Mouse (Mus musculus) neural tube, embryonic 15.5 days (tissue): ENCODE results near the gene Fndc7. TPM values are rescaled to one million over a fixed set of nuclear protein-coding genes. Genes with fewer than 3 reads are reported as not detected.
"Not testable (repeated sequence)": the region's sequence is repeated elsewhere in the genome, so short reads cannot be mapped to it uniquely, and the experiment has no call there.

ENCODE experiments used
- ATAC-seq: fragments of 200-750 bp; cut with Nextera tagmentation; 2 replicates; pipeline ENCODE4 v1.8.0; 2017; ENCODE audit warnings: mild to moderate bottlenecking, moderate TSS enrichment, moderate library complexity; ENCODE audit not compliant: low FRiP score
- H3K27ac ChIP-seq: fragments of 300-500 bp; sonication (generic); replicated peaks from 2 replicates; pipeline ENCODE4 v1.5.1; 2015; ENCODE audit warnings: mild to moderate bottlenecking, inconsistent platforms
- H3K27me3 ChIP-seq: fragments of 300-500 bp; sonication (generic); replicated peaks from 2 replicates; pipeline ENCODE4 v1.6.1; 2015; ENCODE audit warnings: inconsistent platforms
- H3K36me3 ChIP-seq: fragments of 300-500 bp; sonication (generic); 2 replicates; pipeline ENCODE4 v1.6.1; 2015; ENCODE audit warnings: inconsistent platforms
- H3K4me1 ChIP-seq: fragments of 300-500 bp; sonication (generic); 2 replicates; pipeline ENCODE4 v1.6.1; 2015; ENCODE audit warnings: inconsistent platforms
- H3K4me2 ChIP-seq: fragments of 300-500 bp; sonication (generic); 2 replicates; pipeline ENCODE4 v1.6.1; 2015; ENCODE audit warnings: inconsistent platforms, mild to moderate bottlenecking, moderate library complexity
- H3K4me3 ChIP-seq: fragments of 300-500 bp; sonication (generic); replicated peaks from 2 replicates; pipeline ENCODE4 v1.5.1; 2015; ENCODE audit warnings: mild to moderate bottlenecking, inconsistent platforms
- H3K9ac ChIP-seq: fragments of 300-500 bp; sonication (generic); replicated peaks from 2 replicates; pipeline ENCODE4 v1.6.1; 2015; ENCODE audit warnings: mild to moderate bottlenecking, inconsistent platforms
- H3K9me3 ChIP-seq: fragments of 300-500 bp; sonication (generic); replicated peaks from 2 replicates; pipeline ENCODE4 v1.6.1; 2016; ENCODE audit warnings: inconsistent platforms
- WGBS: fragments of 180-500 bp; shearing (Covaris S2); methylation state at CpG from one replicate; pipeline ENCODE4 v1.1.7; 2015; ENCODE audit warnings: mixed read lengths; 5-methylcytosine and 5-hydroxymethylcytosine counted together
- polyA plus RNA-seq: library from polyadenylated mRNA; unstranded; fragments of >200 nt; fragmentation: Nextera tagmentation; extraction: Ambion mirVana; gene quantifications from 2 replicates; pipeline ENCODE4 v1.2.1, GENCODE M21; 2015

Fndc7 gene
- polyA plus RNA-seq, 1 experiment from 2014 or later = 0.04 TPM

GRCm38 (mm10) chr3:108833717-108834116 is 56.1 kb downstream of the Fndc7 start:
- H3K9ac ChIP-seq, H3K4me1 ChIP-seq, H3K4me2 ChIP-seq, H3K9me3 ChIP-seq, H3K4me3 ChIP-seq, H3K36me3 ChIP-seq, ATAC-seq, H3K27ac ChIP-seq, H3K27me3 ChIP-seq: not testable (repeated sequence)
- WGBS = 98% methylated on average over 1 of the region's 1 CpGs

DNA sequence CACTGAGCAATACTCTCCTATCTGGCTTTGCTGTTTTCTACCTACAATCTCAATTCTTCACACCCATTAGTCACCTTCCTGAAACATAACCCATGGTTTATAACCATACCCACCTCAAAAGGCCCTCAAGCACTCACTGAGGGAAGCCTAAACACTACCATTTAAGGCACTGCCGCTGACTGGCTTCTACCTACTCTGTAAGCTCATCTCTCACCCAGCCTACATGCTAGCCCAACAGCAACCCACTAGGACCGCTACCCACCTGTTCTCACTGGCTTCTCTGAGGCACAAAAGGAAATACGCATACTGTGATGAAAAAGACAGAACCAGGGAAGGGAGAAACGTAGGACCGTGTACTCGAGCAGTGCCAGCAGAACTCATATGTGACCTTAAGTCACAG is 58.1 kb downstream of the Fndc7 start:
- Histone ChIP-seq H3K4me2 (no peak overlapping the region), H3K9ac (no peak overlapping the region), H3K27ac (no peak overlapping the region), H3K9me3 (no peaks in the 10 kb centered on the region), H3K36me3 (peaks cover 3% of the 10 kb centered on the region; the same call in 1 of the 2 replicates), H3K4me1 (no peaks in the 10 kb centered on the region), H3K27me3 (no peaks in the 10 kb centered on the region), H3K4me3 (no peak overlapping the region)
- ATAC-seq = no peak
- 93% methylated on average over 6 of the region's 6 CpGs for WGBS

GRCm38 (mm10) chr3:108830493-108830892 is 59.3 kb downstream of the Fndc7 start:
- no peak for ATAC-seq
- no peak overlapping the region for H3K4me2 ChIP-seq
- H3K4me1 ChIP-seq = no peaks in the 10 kb centered on the region
- no peak overlapping the region for H3K9ac ChIP-seq
- H3K27ac ChIP-seq = no peak overlapping the region
- peaks cover 3% of the 10 kb centered on the region; the same call in 1 of the 2 replicates for H3K36me3 ChIP-seq
- H3K9me3 ChIP-seq = no peaks in the 10 kb centered on the region
- no peaks in the 10 kb centered on the region for H3K27me3 ChIP-seq
- H3K4me3 ChIP-seq = no peak overlapping the region
- WGBS = 90% methylated on average over 11 of the region's 11 CpGs

- no peaks in the 10 kb centered on the region for H3K4me1 ChIP-seq
- H3K27me3 ChIP-seq = no peaks in the 10 kb centered on the region
- no peak overlapping the region for H3K4me3 ChIP-seq
- ATAC-seq = no peak
- H3K4me2 ChIP-seq = no peak overlapping the region
- WGBS = 65% methylated on average over 4 of the region's 4 CpGs
- H3K9me3 ChIP-seq = no peaks in the 10 kb centered on the region
- no peak overlapping the region for H3K9ac ChIP-seq
- peaks cover 2% of the 10 kb centered on the region for H3K36me3 ChIP-seq
- no peak overlapping the region for H3K27ac ChIP-seq
These were observed 74.2 kb downstream of the Fndc7 start for GRCm38 (mm10) chr3:108815631-108816030.

DNA sequence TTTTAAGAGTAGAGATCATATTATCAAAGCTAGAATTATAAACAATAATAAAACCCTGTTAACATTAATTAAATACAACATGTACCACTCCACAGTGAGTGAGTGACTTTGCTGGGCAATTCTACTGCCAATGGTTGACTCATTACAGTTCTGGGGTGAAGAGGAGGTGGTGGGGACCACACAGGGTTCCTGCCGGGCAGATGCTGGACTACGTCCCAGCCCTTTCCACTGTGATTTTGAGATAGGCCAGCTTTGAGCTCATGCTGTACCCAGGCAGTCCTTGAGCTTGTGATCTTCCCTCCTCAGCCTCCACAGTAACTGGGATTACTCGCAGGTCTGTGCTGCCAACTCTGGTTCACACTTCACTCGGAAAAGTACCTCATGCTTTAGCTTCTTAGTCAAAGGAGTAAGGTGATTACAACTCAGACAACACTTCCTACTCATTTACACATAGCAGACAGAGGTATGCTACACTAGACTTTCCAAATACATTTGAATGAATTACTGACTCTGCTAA is 79.0 kb downstream of the Fndc7 start:
- Histone ChIP-seq H3K36me3 (no peaks in the 10 kb centered on the region; the same call in 1 of the 2 replicates), H3K4me1 (no peaks in the 10 kb centered on the region), H3K27ac (no peak overlapping the region), H3K4me2 (no peak overlapping the region), H3K4me3 (no peak overlapping the region), H3K27me3 (no peaks in the 10 kb centered on the region), H3K9me3 (no peaks in the 10 kb centered on the region), H3K9ac (no peak overlapping the region)
- ATAC-seq = no peak
- 91% methylated on average over 4 of the region's 4 CpGs for WGBS

GRCm38 (mm10) chr3:108805622-108806021 is 84.2 kb downstream of the Fndc7 start:
- H3K36me3 ChIP-seq = peaks cover 19% of the 10 kb centered on the region
- no peak overlapping the region for H3K4me2 ChIP-seq
- no peak overlapping the region for H3K4me3 ChIP-seq
- no peaks in the 10 kb centered on the region for H3K27me3 ChIP-seq
- H3K27ac ChIP-seq = no peak overlapping the region
- no peaks in the 10 kb centered on the region for H3K9me3 ChIP-seq
- WGBS = 90% methylated on average over 5 of the region's 5 CpGs
- no peaks in the 10 kb centered on the region for H3K4me1 ChIP-seq
- no peak overlapping the region for H3K9ac ChIP-seq
- ATAC-seq = no peak

Other genes with a start within 250 kb of the Fndc7 start
- gene Clcc1, start 236.1 kb downstream of the Fndc7 start, polyA plus RNA-seq = 34.1 and 44.1 TPM in 2 replicates
- 17.5 and 23.6 TPM in 2 replicates for gene Gpsm2, start 167.7 kb downstream of the Fndc7 start, polyA plus RNA-seq
- gene Aknad1, start 150.3 kb downstream of the Fndc7 start, polyA plus RNA-seq = 0.10 TPM in 1 of 2 replicates, not detected in the other
- gene Stxbp3, start 49.5 kb downstream of the Fndc7 start, polyA plus RNA-seq = 14.0 and 16.7 TPM in 2 replicates
- 50.4 and 55.3 TPM in 2 replicates for gene Prpf38b, start 21.7 kb upstream of the Fndc7 start, polyA plus RNA-seq
- 2.3 and 2.9 TPM in 2 replicates for gene Henmt1, start 49.9 kb upstream of the Fndc7 start, polyA plus RNA-seq
- not detected in 2 replicates for gene Gm9857, start 50.4 kb upstream of the Fndc7 start, polyA plus RNA-seq
- 14.8 and 22.2 TPM in 2 replicates for gene Fam102b, start 137.6 kb upstream of the Fndc7 start, polyA plus RNA-seq
- gene Slc25a54, start 190.5 kb upstream of the Fndc7 start, polyA plus RNA-seq = not detected in 2 replicates
- 4.4 and 9.8 TPM in 2 replicates for gene Slc25a24, start 233.1 kb upstream of the Fndc7 start, polyA plus RNA-seq